Mouse (Mus musculus) brain, embryonic 14.5 days (tissue): ENCODE measurements around the gene Ankfn1.

Source experiments
- CTCF ChIP-seq: fragments of 200-500 bp; IDR thresholded peaks from 2 replicates; pipeline ENCODE4 v1.5.1; 2012; ENCODE audit warnings: inconsistent platforms, mild to moderate bottlenecking, moderate library complexity, borderline replicate concordance; ENCODE audit not compliant: insufficient read depth, insufficient read length; ENCODE audit errors: extremely low read depth
- POLR2A ChIP-seq: fragments of 200-500 bp; IDR thresholded peaks from 2 replicates; pipeline ENCODE4 v1.6.1; 2012; ENCODE audit warnings: mild to moderate bottlenecking, inconsistent platforms, borderline replicate concordance; ENCODE audit not compliant: poor library complexity, insufficient read depth, insufficient read length, severe bottlenecking; ENCODE audit errors: extremely low read depth

GRCm38 (mm10) chr11:89481084-89481483 is 296.4 kb downstream of the Ankfn1 start:
- TF ChIP-seq POLR2A (no peak), CTCF (no peak)
